Comparison of ENCODE assay signal across 9 mouse cellular contexts in the genomic region with DNA sequence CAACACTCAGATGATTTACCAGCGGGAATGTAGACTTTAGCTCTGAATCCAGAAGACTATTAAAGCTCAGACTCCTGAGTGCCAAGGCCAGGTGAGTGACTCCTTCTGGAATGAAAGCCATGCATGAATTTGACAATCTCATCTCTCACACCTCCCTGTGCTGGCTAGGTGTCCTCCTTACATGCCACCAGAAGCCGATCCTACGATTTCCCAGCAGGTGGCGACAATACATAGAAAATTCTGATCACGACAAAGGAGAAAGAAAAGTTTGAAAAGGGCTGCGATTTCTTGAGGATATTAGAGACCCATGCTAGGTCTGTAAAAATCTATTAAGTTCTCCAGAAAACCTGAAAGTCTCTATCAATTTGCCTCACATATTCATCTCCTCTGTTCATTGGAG.
DNase-seq lines count a peak whose midpoint lies in the region; ATAC-seq lines count a peak whose summit lies in the region.
"Had no signal": no experiment of that assay in that cellular context is flagged by ENCODE, and none has a peak within 500 bp of the region (broad histone marks: within the 10 kb centered on the region; RNA-seq: fewer than 3 reads in every experiment).

No protein-coding gene starts in this region.

- H3K4me1 ChIP-seq in forebrain, embryonic 10.5 days = peaks cover 18% of the 10 kb centered on the region
- H3K4me1 ChIP-seq in hindbrain, embryonic 11.5 days (replicated peaks; ENCODE audit: control insufficient read depth, insufficient read depth, low read length) = no peaks in the 10 kb centered on the region

- ATAC-seq in cerebellum, adult (ENCODE audit: insufficient number of reproducible peaks, low FRiP score, low TSS enrichment) = no peak
- ATAC-seq in hindbrain, embryonic 11.5 days (ENCODE audit: low FRiP score) = no peak
- peak; percentile 78 for ATAC-seq in megakaryocyte progenitor cell, adult 5-6 weeks (replicated peaks; ENCODE audit: poor library complexity)

- DNase-seq in cerebellum, adult 11 months = peak; percentile 12
- DNase-seq in adrenal gland, postnatal 36 days = peak; percentile 59 to 68
- peak; percentile 59 for DNase-seq in forebrain, embryonic 10.5 days (ENCODE audit: extremely low spot score, low spot score)
- peak; percentile 75 for DNase-seq in hindbrain, embryonic 11.5 days (ENCODE audit: low spot score)
- peak; percentile 43 to 69 for DNase-seq in layer of hippocampus, postnatal 25 days (ENCODE audit: extremely low spot score in 1 of 2, low spot score in 1 of 2)
- peak; percentile 72 for DNase-seq in right cerebral cortex, postnatal 4 days

- H3K27ac ChIP-seq in forebrain, embryonic 10.5 days = no peak overlapping the region
- no peak overlapping the region for H3K27ac ChIP-seq in hindbrain, embryonic 11.5 days (ENCODE audit: low read depth, low read length)

- H3K4me2 ChIP-seq in hindbrain, embryonic 11.5 days (replicated peaks; ENCODE audit: low read depth, low read length) = no peak overlapping the region

- H3K4me3 ChIP-seq in forebrain, embryonic 10.5 days = no peak overlapping the region
- no peak overlapping the region for H3K4me3 ChIP-seq in hindbrain, embryonic 11.5 days (ENCODE audit: low read depth, low read length)
- H3K4me3 ChIP-seq: megakaryocyte, embryonic 14.5 days had no signal

- WGBS in forebrain, embryonic 10.5 days = 28% methylated on average over 6 of the region's 6 CpGs
- WGBS in hindbrain, embryonic 11.5 days = 19% methylated on average over 6 of the region's 6 CpGs

- no peak overlapping the region for H3K9ac ChIP-seq in hindbrain, embryonic 11.5 days (ENCODE audit: low read depth, low read length)

- H3K9me3 ChIP-seq in forebrain, embryonic 10.5 days = no peaks in the 10 kb centered on the region
- H3K9me3 ChIP-seq in hindbrain, embryonic 11.5 days (ENCODE audit: control insufficient read depth, low read length) = no peaks in the 10 kb centered on the region
- H3K9me3 ChIP-seq: megakaryocyte, embryonic 14.5 days had no signal

- no peaks in the 10 kb centered on the region for H3K36me3 ChIP-seq in forebrain, embryonic 10.5 days (replicated peaks)
- H3K36me3 ChIP-seq in hindbrain, embryonic 11.5 days (ENCODE audit: control insufficient read depth, insufficient read depth, low read length) = no peaks in the 10 kb centered on the region

- 0 out of 2 replicates have a peak, but pooled peaks cover 6% of the 10 kb centered on the region for H3K27me3 ChIP-seq in forebrain, embryonic 10.5 days (ENCODE audit: poor library complexity, severe bottlenecking)
- no peaks in the 10 kb centered on the region for H3K27me3 ChIP-seq in hindbrain, embryonic 11.5 days (ENCODE audit: control insufficient read depth, insufficient read depth, low read length)

Comparison
In these comparisons a context has a peak if more than half of its experiments do, and no peak if none do; other contexts are left out.
1. DNase-seq: peak in every context shown above with its lines; median percentile 75 in hindbrain, embryonic 11.5 days; 72 in right cerebral cortex, postnatal 4 days; 64 in adrenal gland, postnatal 36 days; 59 in forebrain, embryonic 10.5 days; 56 in layer of hippocampus, postnatal 25 days; 12 in cerebellum, adult 11 months.